Mouse (Mus musculus) neural tube, postnatal 0 days (tissue): ENCODE results near the gene Rps19bp1. TPM values are rescaled to one million over a fixed set of nuclear protein-coding genes. Genes with fewer than 3 reads are reported as not detected.

Experiments used
- polyA plus RNA-seq: library from polyadenylated mRNA; unstranded; fragments of >200 nt; fragmentation: Nextera tagmentation; extraction: Ambion mirVana; gene quantifications from 2 replicates; pipeline ENCODE4 v1.2.1, GENCODE M21; 2015

The Rps19bp1 gene
- 89.3 and 94.1 TPM in 2 replicates for polyA plus RNA-seq

GRCm38 (mm10) chr15:80263610-80264575 lies at the start of gene Rps19bp1:
Rps19bp1 (minus strand) TSS chr15:80264315.

GRCm38 (mm10) chr15:80286851-80287415 lies 22.8 kb upstream of the Rps19bp1 start, which contains the start of gene Cacna1i:
Cacna1i (plus strand) TSS chr15:80287238.

GRCm38 (mm10) chr15:80254847-80255645 lies 9.1 kb downstream of the Rps19bp1 start, which contains the start of gene Atf4:
Atf4 (plus strand) TSS chr15:80255184.

GRCm38 (mm10) chr15:80235535-80235934 lies 28.6 kb downstream of the Rps19bp1 start, which contains the start of gene AC140267.1:
AC140267.1 (plus strand) TSS chr15:80235835.

GRCm38 (mm10) chr15:80233733-80234509 lies 30.2 kb downstream of the Rps19bp1 start, which contains the start of gene Mief1:
Mief1 (plus strand) TSS chr15:80234018.

Other genes starting within 250 kb of the Rps19bp1 start
- gene Pdgfb, start 249.3 kb downstream of the Rps19bp1 start, polyA plus RNA-seq, result 11.0 and 11.7 TPM in 2 replicates
- 64.6 and 75.2 TPM in 2 replicates for gene Syngr1, start 173.0 kb downstream of the Rps19bp1 start, polyA plus RNA-seq
- gene Rpl3, start 172.4 kb downstream of the Rps19bp1 start, polyA plus RNA-seq, result 515 and 526 TPM in 2 replicates
- gene Tab1, start 131.2 kb downstream of the Rps19bp1 start, polyA plus RNA-seq, result 26.9 and 27.9 TPM in 2 replicates
- 19.0 and 21.9 TPM in 2 replicates for gene Mgat3, start 90.6 kb downstream of the Rps19bp1 start, polyA plus RNA-seq
- 21.8 and 22.1 TPM in 2 replicates for gene Mief1, start 30.3 kb downstream of the Rps19bp1 start, polyA plus RNA-seq
- gene AC140267.1, start 28.5 kb downstream of the Rps19bp1 start, polyA plus RNA-seq, result not detected in 2 replicates
- gene Atf4, start 9.1 kb downstream of the Rps19bp1 start, polyA plus RNA-seq, result 90.5 and 97.6 TPM in 2 replicates
- 0.72 and 0.83 TPM in 2 replicates for gene Cacna1i, start 22.9 kb upstream of the Rps19bp1 start, polyA plus RNA-seq